Mouse (Mus musculus): ENCODE results near the gene Col4a2. TPM values are rescaled to one million over a fixed set of nuclear protein-coding genes. Genes with fewer than 3 reads are reported as not detected.

The Col4a2 gene
- polyA plus RNA-seq, 1 experiment from 2014 or later = 27.8 TPM

GRCm38 (mm10) chr8:11357921-11358436 lies 45.4 kb downstream of the Col4a2 start:
- DNase-seq (ENCODE audit: low spot score) = no peak

GRCm38 (mm10) chr8:11359846-11360245 lies 47.2 kb downstream of the Col4a2 start:
- DNase-seq (ENCODE audit: low spot score) = no peak

- no peak for DNase-seq (ENCODE audit: low spot score)
Observed at GRCm38 (mm10) chr8:11361546-11362277, 49.1 kb downstream of the Col4a2 start.

- DNase-seq (ENCODE audit: low spot score) = no peak
Observed at GRCm38 (mm10) chr8:11362278-11363214, 49.9 kb downstream of the Col4a2 start.

- no peak for DNase-seq (ENCODE audit: low spot score)
Observed at GRCm38 (mm10) chr8:11363340-11364126, 50.9 kb downstream of the Col4a2 start.

GRCm38 (mm10) chr8:11366251-11366650 lies 53.6 kb downstream of the Col4a2 start:
- no peak for DNase-seq (ENCODE audit: low spot score)

- DNase-seq (ENCODE audit: low spot score) = no peak
Observed at GRCm38 (mm10) chr8:11366741-11367140, 54.1 kb downstream of the Col4a2 start.

GRCm38 (mm10) chr8:11367670-11368069 lies 55.1 kb downstream of the Col4a2 start:
- DNase-seq (ENCODE audit: low spot score) = no peak

- DNase-seq (ENCODE audit: low spot score) = no peak
Observed at GRCm38 (mm10) chr8:11369526-11370203, 57.1 kb downstream of the Col4a2 start.

GRCm38 (mm10) chr8:11371347-11371746 lies 58.7 kb downstream of the Col4a2 start:
- DNase-seq (ENCODE audit: low spot score) = no peak

- no peak for DNase-seq (ENCODE audit: low spot score)
Observed at GRCm38 (mm10) chr8:11372080-11372479, 59.5 kb downstream of the Col4a2 start.

GRCm38 (mm10) chr8:11373643-11374325 lies 61.2 kb downstream of the Col4a2 start:
- DNase-seq (ENCODE audit: low spot score) = no peak

- DNase-seq (ENCODE audit: low spot score) = no peak
Observed at GRCm38 (mm10) chr8:11374326-11375076, 61.9 kb downstream of the Col4a2 start.

- DNase-seq (ENCODE audit: low spot score) = no peak
Observed at GRCm38 (mm10) chr8:11375749-11376438, 63.3 kb downstream of the Col4a2 start.

- no peak for DNase-seq (ENCODE audit: low spot score)
Observed at GRCm38 (mm10) chr8:11377391-11378210, 65.0 kb downstream of the Col4a2 start.

- DNase-seq (ENCODE audit: low spot score) = no peak
Observed at GRCm38 (mm10) chr8:11379590-11379989, 67.0 kb downstream of the Col4a2 start.

GRCm38 (mm10) chr8:11381544-11381943 lies 68.9 kb downstream of the Col4a2 start:
- DNase-seq (ENCODE audit: low spot score) = no peak
